In genomic region chr6:52176391-52176790, GRCm38 (mm10) we compare ENCODE assay signal across 11 mouse cellular contexts. TPM values are rescaled to one million over a fixed set of nuclear protein-coding genes. Genes with fewer than 3 reads are reported as not detected.
A peak's percentile ranks its signal among the peaks of the same experiment; 100 is the strongest.
DNase-seq lines count a peak whose midpoint lies in the region; ATAC-seq lines count a peak whose summit lies in the region.
"Had no signal": no experiment of that assay in that cellular context is flagged by ENCODE, and none has a peak within 500 bp of the region (broad histone marks: within the 10 kb centered on the region; RNA-seq: fewer than 3 reads in every experiment).

No protein-coding gene starts in this region.

- H3K36me3 ChIP-seq in embryonic facial prominence, embryonic 10.5 days (replicated peaks): no peaks in the 10 kb centered on the region
- H3K36me3 ChIP-seq in intestine, embryonic 14.5 days (ENCODE audit: control insufficient read depth, insufficient read depth, low read length): 0 out of 2 replicates have a peak, but pooled peaks cover 4% of the 10 kb centered on the region
- H3K36me3 ChIP-seq in liver, embryonic 11.5 days (ENCODE audit: control insufficient read depth, insufficient read depth, low read length): no peaks in the 10 kb centered on the region
- no peaks in the 10 kb centered on the region for H3K36me3 ChIP-seq in midbrain, embryonic 13.5 days

- no peaks in the 10 kb centered on the region for H3K9me3 ChIP-seq in embryonic facial prominence, embryonic 10.5 days
- no peaks in the 10 kb centered on the region for H3K9me3 ChIP-seq in intestine, embryonic 14.5 days (ENCODE audit: control insufficient read depth, low read length)
- H3K9me3 ChIP-seq in liver, embryonic 11.5 days (ENCODE audit: control insufficient read depth, low read length): no peaks in the 10 kb centered on the region
- H3K9me3 ChIP-seq in midbrain, embryonic 13.5 days: no peaks in the 10 kb centered on the region

- H3K4me3 ChIP-seq in embryonic facial prominence, embryonic 10.5 days: peak overlapping the region; percentile 46
- H3K4me3 ChIP-seq in intestine, embryonic 14.5 days (ENCODE audit: low read depth, low read length): peak overlapping the region; percentile 61
- peak overlapping the region; percentile 46 for H3K4me3 ChIP-seq in liver, embryonic 11.5 days (ENCODE audit: low read depth, low read length)
- no peak overlapping the region for H3K4me3 ChIP-seq in midbrain, embryonic 13.5 days (replicated peaks)

- peaks cover 100% of the 10 kb centered on the region for H3K27me3 ChIP-seq in embryonic facial prominence, embryonic 10.5 days (replicated peaks; ENCODE audit: low read depth, poor library complexity, severe bottlenecking)
- H3K27me3 ChIP-seq in intestine, embryonic 14.5 days (replicated peaks; ENCODE audit: control insufficient read depth, insufficient read depth, low read length): no peaks in the 10 kb centered on the region
- H3K27me3 ChIP-seq in liver, embryonic 11.5 days (replicated peaks; ENCODE audit: control insufficient read depth, insufficient read depth, low read length): peaks cover 99% of the 10 kb centered on the region
- H3K27me3 ChIP-seq in midbrain, embryonic 13.5 days: peaks cover 99% of the 10 kb centered on the region

- DNase-seq in heart, adult 11 months: peak; percentile 79
- no peak for DNase-seq in heart, postnatal 4 days
- DNase-seq in embryonic facial prominence, embryonic 10.5 days (ENCODE audit: low spot score): peak; percentile 38
- DNase-seq in intestine, embryonic 14.5 days (ENCODE audit: low spot score): peak; percentile 71
- no peak for DNase-seq in liver, embryonic 11.5 days (ENCODE audit: low spot score)
- DNase-seq in right cerebral cortex, adult 18-20 months: no peak
- DNase-seq in right cerebral cortex, postnatal 4 days: no peak
- DNase-seq: cerebellum, adult 2 months had no signal

- H3K27ac ChIP-seq in embryonic facial prominence, embryonic 10.5 days (replicated peaks): peak overlapping the region; percentile 73; the same call in 1 of the 2 replicates
- peak overlapping the region; percentile 97 for H3K27ac ChIP-seq in intestine, embryonic 14.5 days (ENCODE audit: low read depth)
- peak overlapping the region; percentile 84 for H3K27ac ChIP-seq in liver, embryonic 11.5 days (ENCODE audit: low read depth, low read length)
- H3K27ac ChIP-seq in midbrain, embryonic 13.5 days: no peak overlapping the region

- ATAC-seq in intestine, embryonic 14.5 days (replicated peaks; ENCODE audit: low FRiP score, low TSS enrichment, low read depth): no peak
- no peak for ATAC-seq in liver, embryonic 11.5 days (replicated peaks; ENCODE audit: low FRiP score)
- no peak for ATAC-seq in midbrain, embryonic 13.5 days

- peak overlapping the region; percentile 70 for H3K4me2 ChIP-seq in intestine, embryonic 14.5 days (ENCODE audit: low read length)
- H3K4me2 ChIP-seq in liver, embryonic 11.5 days: peak overlapping the region; percentile 64
- H3K4me2 ChIP-seq in midbrain, embryonic 13.5 days (replicated peaks): no peak overlapping the region

- H3K9ac ChIP-seq in intestine, embryonic 14.5 days (ENCODE audit: low read length): peak overlapping the region; percentile 85
- H3K9ac ChIP-seq in liver, embryonic 11.5 days (ENCODE audit: low read depth, low read length): peak overlapping the region; percentile 68
- no peak overlapping the region for H3K9ac ChIP-seq in midbrain, embryonic 13.5 days (replicated peaks)

- under 1% methylated on average over 6 of the region's 6 CpGs for WGBS in embryonic facial prominence, embryonic 10.5 days
- WGBS in intestine, embryonic 14.5 days: 2% methylated on average over 6 of the region's 6 CpGs
- WGBS in liver, embryonic 11.5 days: 2% methylated on average over 6 of the region's 6 CpGs
- WGBS in midbrain, embryonic 13.5 days: 1% methylated on average over 6 of the region's 6 CpGs

- peaks cover 23% of the 10 kb centered on the region for H3K4me1 ChIP-seq in embryonic facial prominence, embryonic 10.5 days
- peaks cover 27% of the 10 kb centered on the region for H3K4me1 ChIP-seq in intestine, embryonic 14.5 days (replicated peaks; ENCODE audit: control insufficient read depth, insufficient read depth, low read length)
- peaks cover 5% of the 10 kb centered on the region; the same call in 1 of the 2 replicates for H3K4me1 ChIP-seq in liver, embryonic 11.5 days (replicated peaks; ENCODE audit: control insufficient read depth, insufficient read depth, low read length)
- peaks cover 7% of the 10 kb centered on the region for H3K4me1 ChIP-seq in midbrain, embryonic 13.5 days (replicated peaks)

RNA-seq across cellular contexts. Expression of gene 5730596B20Rik, which starts 0.9 kb away (rescaled TPM):
- total RNA-seq in heart, postnatal 4 days (2021): under 1 TPM; 0.20 to 0.29 TPM
- polyA plus RNA-seq in embryonic facial prominence, embryonic 10.5 days (2016; fragmentation: Nextera tagmentation; extraction: Ambion mirVana): 0.12 and 0.64 TPM in 2 replicates
- polyA plus RNA-seq in intestine, embryonic 14.5 days (2014; fragmentation: Nextera tagmentation; extraction: Ambion mirVana): 2.5 and 2.8 TPM in 2 replicates
- 0.60 and 1.0 TPM in 2 replicates for polyA plus RNA-seq in liver, embryonic 11.5 days (2014; fragmentation: Nextera tagmentation; extraction: Ambion mirVana)
- polyA plus RNA-seq in midbrain, embryonic 13.5 days (2015; fragmentation: Nextera tagmentation; extraction: Ambion mirVana): not detected in 2 replicates
- total RNA-seq: neutrophil, adult 5-6 weeks had no signal
- polyA plus RNA-seq: forebrain, embryonic 11.5 days had no signal

RNA-seq across cellular contexts. Expression of gene Hoxa2, which starts 11.8 kb away (rescaled TPM):
- under 1 TPM; 0.60 to 0.68 TPM for total RNA-seq in heart, postnatal 4 days (2021)
- polyA plus RNA-seq in embryonic facial prominence, embryonic 10.5 days (2016; fragmentation: Nextera tagmentation; extraction: Ambion mirVana): 8.7 and 16.7 TPM in 2 replicates
- polyA plus RNA-seq in intestine, embryonic 14.5 days (2014; fragmentation: Nextera tagmentation; extraction: Ambion mirVana): 10.1 and 10.8 TPM in 2 replicates
- polyA plus RNA-seq in liver, embryonic 11.5 days (2014; fragmentation: Nextera tagmentation; extraction: Ambion mirVana): 4.3 and 4.5 TPM in 2 replicates
- polyA plus RNA-seq in midbrain, embryonic 13.5 days (2015; fragmentation: Nextera tagmentation; extraction: Ambion mirVana): 0.18 TPM in 1 of 2 replicates, not detected in the other
- total RNA-seq: neutrophil, adult 5-6 weeks had no signal
- polyA plus RNA-seq: forebrain, embryonic 11.5 days had no signal

RNA-seq across cellular contexts. Expression of gene Hoxa4, which starts 15.2 kb away (rescaled TPM):
- total RNA-seq in heart, postnatal 4 days (2021): under 1 TPM; 0.71 to 0.86 TPM
- polyA plus RNA-seq in embryonic facial prominence, embryonic 10.5 days (2016; fragmentation: Nextera tagmentation; extraction: Ambion mirVana): 0.09 TPM in 1 of 2 replicates, not detected in the other
- 7.5 and 7.7 TPM in 2 replicates for polyA plus RNA-seq in intestine, embryonic 14.5 days (2014; fragmentation: Nextera tagmentation; extraction: Ambion mirVana)
- polyA plus RNA-seq in liver, embryonic 11.5 days (2014; fragmentation: Nextera tagmentation; extraction: Ambion mirVana): 2.3 and 3.1 TPM in 2 replicates
- polyA plus RNA-seq in midbrain, embryonic 13.5 days (2015; fragmentation: Nextera tagmentation; extraction: Ambion mirVana): not detected in 2 replicates
- total RNA-seq: neutrophil, adult 5-6 weeks had no signal
- polyA plus RNA-seq: forebrain, embryonic 11.5 days had no signal

RNA-seq across cellular contexts. Expression of gene Hoxa1, which starts 18.3 kb away (rescaled TPM):
- total RNA-seq in heart, postnatal 4 days (2021): under 1 TPM; 0.19 to 0.23 TPM
- polyA plus RNA-seq in embryonic facial prominence, embryonic 10.5 days (2016; fragmentation: Nextera tagmentation; extraction: Ambion mirVana): 0.57 and 0.62 TPM in 2 replicates
- polyA plus RNA-seq in intestine, embryonic 14.5 days (2014; fragmentation: Nextera tagmentation; extraction: Ambion mirVana): 1.2 and 1.4 TPM in 2 replicates
- 2.6 and 3.2 TPM in 2 replicates for polyA plus RNA-seq in liver, embryonic 11.5 days (2014; fragmentation: Nextera tagmentation; extraction: Ambion mirVana)
- polyA plus RNA-seq in midbrain, embryonic 13.5 days (2015; fragmentation: Nextera tagmentation; extraction: Ambion mirVana): 0.07 and 0.09 TPM in 2 replicates
- total RNA-seq: neutrophil, adult 5-6 weeks had no signal
- polyA plus RNA-seq: forebrain, embryonic 11.5 days had no signal

RNA-seq across cellular contexts. Expression of gene Hoxa5, which starts 28.0 kb away (rescaled TPM):
- total RNA-seq in heart, postnatal 4 days (2021): 1 to 10 TPM; 1.3 to 1.5 TPM
- 0.23 TPM in 1 of 2 replicates, not detected in the other for polyA plus RNA-seq in embryonic facial prominence, embryonic 10.5 days (2016; fragmentation: Nextera tagmentation; extraction: Ambion mirVana)
- polyA plus RNA-seq in intestine, embryonic 14.5 days (2014; fragmentation: Nextera tagmentation; extraction: Ambion mirVana): 30.1 and 34.1 TPM in 2 replicates
- polyA plus RNA-seq in liver, embryonic 11.5 days (2014; fragmentation: Nextera tagmentation; extraction: Ambion mirVana): 8.0 and 9.7 TPM in 2 replicates
- 0.08 and 0.17 TPM in 2 replicates for polyA plus RNA-seq in midbrain, embryonic 13.5 days (2015; fragmentation: Nextera tagmentation; extraction: Ambion mirVana)
- total RNA-seq: neutrophil, adult 5-6 weeks had no signal
- polyA plus RNA-seq: forebrain, embryonic 11.5 days had no signal

Comparison
In these comparisons a context has a peak if more than half of its experiments do, and no peak if none do; other contexts are left out.
1. DNase-seq: peak in heart, adult 11 months (single experiment), embryonic facial prominence, embryonic 10.5 days (single experiment) and intestine, embryonic 14.5 days (single experiment); none in heart, postnatal 4 days (single experiment), liver, embryonic 11.5 days (single experiment), right cerebral cortex, adult 18-20 months (single experiment) and right cerebral cortex, postnatal 4 days (single experiment).